Mouse (Mus musculus) liver, embryonic 14.5 days (tissue): ENCODE measurements around the gene Rbm19.
"Not testable (repeated sequence)": the region's sequence is repeated elsewhere in the genome, so short reads cannot be mapped to it uniquely, and the experiment has no call there.

ENCODE experiments used
- CTCF ChIP-seq: IDR thresholded peaks from 2 replicates; pipeline ENCODE4 v1.5.1; 2016; ENCODE audit warnings: antibody characterized with exemption, low read depth, control low read depth
- EP300 ChIP-seq: IDR thresholded peaks from 2 replicates; pipeline ENCODE4 v1.6.1; 2016; ENCODE audit warnings: antibody characterized with exemption, low read depth

- TF ChIP-seq CTCF, EP300: not testable (repeated sequence)
Observed at GRCm38 (mm10) chr5:120117161-120117560, 896 bp downstream of the Rbm19 start.
